Mouse (Mus musculus) B cell, adult 2 months (primary cell): ENCODE measurements around the gene Ptprs.

Experiments
- DNase-seq, 2 experiments: peaks; one replicate each; pipeline ENCODE4 v3.0.0; 2022

Gene Ptprs

GRCm38 (mm10) chr17:56466747-56467146 lies 9.5 kb downstream of the Ptprs start:
- no peak for DNase-seq

GRCm38 (mm10) chr17:56464817-56465216 lies 11.5 kb downstream of the Ptprs start:
- DNase-seq = no peak

DNA sequence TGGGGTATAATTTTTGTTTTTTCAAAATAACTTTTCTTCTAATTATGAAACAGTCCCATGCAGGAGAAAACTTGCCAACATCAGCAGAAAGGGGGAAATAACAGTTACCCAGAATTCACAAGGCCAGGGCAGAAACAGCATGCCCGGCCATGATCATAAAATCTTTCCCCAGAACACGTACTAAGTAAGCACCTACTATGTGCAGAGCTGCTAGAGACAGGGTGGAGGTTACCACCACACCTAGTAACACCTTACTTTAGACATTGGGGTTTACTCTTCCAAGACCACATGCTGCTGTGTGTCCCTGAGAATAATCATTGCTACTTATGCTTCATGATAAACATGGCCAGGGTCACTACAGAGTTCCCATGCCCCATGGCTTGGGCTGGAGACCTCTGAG lies 11.9 kb downstream of the Ptprs start:
- no peak for DNase-seq

- no peak for DNase-seq
Measured at GRCm38 (mm10) chr17:56463500-56463899, 12.8 kb downstream of the Ptprs start.

- no peak for DNase-seq
Measured at GRCm38 (mm10) chr17:56462835-56463455, 13.3 kb downstream of the Ptprs start.

DNA sequence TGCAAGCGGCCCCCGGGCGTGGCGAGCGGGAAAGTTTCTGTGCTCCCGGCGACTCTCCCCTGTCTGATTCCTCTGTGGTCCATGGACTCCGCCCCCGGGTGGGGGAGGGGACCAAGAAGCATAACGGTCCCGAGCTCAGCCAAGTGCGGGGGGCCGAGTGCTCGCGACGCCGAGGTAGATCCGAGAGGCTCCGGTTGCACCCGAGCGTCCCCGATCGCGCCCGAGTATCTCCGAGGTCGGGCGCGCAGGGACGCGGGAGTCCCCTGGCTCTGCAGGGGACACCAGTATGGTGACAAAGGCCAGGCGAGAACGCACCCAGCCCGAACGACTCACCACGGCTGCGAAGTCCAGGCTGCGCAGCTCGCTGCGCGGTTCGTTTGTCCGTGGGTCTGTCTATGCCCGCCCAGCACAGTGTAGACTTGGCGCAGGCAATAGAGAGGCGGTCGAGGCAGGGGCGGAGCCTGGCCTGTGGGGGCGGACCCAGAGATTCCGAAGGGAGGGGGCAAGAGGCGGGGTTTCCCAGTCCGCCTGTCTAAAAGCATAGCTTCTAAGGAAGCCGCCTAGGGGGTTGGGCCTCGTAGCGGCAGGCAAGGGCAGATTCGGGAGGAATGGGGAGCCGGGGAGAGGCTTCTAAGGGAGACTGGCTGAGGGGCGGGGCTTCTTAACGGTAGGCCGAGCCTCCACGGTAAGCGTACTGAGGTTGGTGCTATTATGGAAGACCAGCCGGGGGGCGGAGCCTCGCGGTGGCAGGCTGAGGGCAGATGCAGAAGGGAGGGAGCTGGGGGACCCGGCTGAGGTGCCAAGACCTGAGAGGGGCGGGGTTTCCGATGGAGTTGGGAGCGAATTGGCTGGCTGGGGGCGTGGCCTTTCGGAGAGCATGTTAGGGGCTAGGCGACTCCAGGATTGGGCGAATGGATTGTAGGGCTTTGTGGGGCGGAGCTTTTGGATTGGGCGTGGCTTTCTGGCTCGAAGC lies 14.2 kb downstream of the Ptprs start:
- DNase-seq = peak; percentile 94 to 95

GRCm38 (mm10) chr17:56460876-56461275 lies 15.4 kb downstream of the Ptprs start:
- no peak for DNase-seq

DNA sequence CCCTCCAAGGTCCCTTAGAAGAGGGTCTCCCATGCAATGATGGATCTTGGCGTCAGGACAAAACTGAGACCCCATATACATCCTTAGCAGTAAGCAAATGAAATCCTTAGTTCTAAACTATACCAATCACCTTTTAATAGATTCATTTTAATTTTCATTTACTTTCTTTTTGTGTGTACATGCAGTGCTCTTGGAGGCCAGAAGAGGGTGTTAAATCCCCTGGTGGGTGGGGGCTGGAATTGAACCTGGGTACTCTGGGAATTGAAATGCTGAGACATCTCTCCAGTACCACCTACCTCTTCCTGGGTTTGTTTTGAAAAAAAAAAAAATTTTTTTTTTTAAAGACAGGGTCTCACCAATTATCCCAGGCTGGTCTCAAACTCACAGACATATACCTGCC lies 18.8 kb downstream of the Ptprs start:
- DNase-seq = peak; percentile 34 to 40

- no peak for DNase-seq
Measured at GRCm38 (mm10) chr17:56456353-56456752, 19.9 kb downstream of the Ptprs start.

DNA sequence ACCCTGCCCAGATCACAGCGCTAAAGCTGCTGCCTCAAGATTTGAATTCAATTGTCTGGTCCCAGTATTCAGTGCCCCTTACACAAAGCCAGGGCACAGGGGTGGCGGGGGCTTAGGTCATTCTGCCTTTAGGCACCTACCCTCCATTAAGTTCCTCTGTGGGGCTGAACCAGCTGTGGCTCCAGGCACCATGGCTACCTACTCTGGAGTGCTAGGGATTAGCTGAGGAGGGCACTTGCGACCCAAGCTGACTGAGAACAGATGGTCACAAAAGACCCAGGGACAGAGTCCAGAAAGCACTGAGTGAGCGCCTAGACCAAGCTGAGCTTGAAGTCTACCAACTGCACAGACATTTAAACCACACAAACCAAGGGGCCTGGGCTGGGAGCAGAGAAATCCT lies 22.6 kb downstream of the Ptprs start:
- DNase-seq = no peak

GRCm38 (mm10) chr17:56453251-56453650 lies 23.0 kb downstream of the Ptprs start:
- no peak for DNase-seq

DNA sequence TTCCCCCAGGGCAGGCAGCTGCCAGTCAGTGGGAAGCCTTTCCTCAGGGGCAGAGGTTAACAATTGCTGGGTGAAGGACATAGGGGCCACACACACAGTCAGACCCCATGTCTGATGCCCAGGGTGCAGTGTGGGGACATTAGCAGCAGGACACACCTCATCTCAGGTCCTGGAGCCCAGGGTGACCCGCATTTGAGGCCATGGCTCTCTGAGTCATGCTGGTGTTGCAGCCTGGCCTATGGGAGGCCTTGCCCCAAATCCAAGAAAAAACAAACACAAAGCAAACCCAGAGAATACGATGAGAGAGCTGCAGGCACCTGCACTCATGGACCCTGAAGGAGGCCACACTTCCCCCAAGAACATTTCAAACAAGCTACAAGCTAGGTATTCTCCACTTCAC lies 28.6 kb downstream of the Ptprs start:
- no peak for DNase-seq

DNA sequence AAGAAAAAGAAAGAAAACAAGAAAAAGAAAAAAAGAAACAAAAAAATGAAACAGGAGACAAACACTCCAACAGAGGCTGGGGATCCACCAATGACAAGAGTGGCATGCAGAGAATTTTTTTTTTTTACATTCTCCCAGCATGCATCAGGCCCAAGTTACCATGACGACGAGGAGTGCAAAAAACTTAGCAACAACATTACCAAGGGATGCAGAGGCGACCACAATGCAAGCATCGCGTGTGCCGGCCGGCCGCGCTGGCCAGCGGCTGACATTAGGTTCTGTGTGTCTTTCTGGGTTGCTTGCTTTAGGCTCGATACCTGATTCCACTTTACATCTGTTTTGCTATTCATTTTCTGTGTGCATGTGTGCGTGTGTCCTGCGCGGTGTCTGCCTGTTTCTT lies 30.9 kb downstream of the Ptprs start:
- DNase-seq = peak; percentile 77 to 78

DNA sequence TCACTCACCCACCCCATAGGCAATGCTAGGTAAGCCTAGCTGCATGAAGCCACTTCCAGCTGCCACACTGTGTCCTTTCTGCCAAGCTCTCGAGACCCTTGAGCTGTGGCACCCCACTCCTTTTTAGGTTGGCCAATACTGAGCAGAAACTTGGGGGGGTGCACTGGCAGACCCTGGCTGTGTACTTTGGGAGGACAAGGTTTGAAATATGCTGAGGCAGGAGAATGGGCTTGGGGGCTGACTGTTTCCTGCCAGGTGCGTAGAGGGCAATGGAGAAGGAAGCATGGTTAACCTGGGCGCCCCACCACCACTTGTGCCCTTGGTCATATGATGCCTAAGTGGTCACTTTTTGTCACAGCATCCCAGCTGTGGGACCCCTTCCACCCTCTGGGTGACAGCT lies 31.5 kb downstream of the Ptprs start:
- peak; percentile 28 for DNase-seq

DNA sequence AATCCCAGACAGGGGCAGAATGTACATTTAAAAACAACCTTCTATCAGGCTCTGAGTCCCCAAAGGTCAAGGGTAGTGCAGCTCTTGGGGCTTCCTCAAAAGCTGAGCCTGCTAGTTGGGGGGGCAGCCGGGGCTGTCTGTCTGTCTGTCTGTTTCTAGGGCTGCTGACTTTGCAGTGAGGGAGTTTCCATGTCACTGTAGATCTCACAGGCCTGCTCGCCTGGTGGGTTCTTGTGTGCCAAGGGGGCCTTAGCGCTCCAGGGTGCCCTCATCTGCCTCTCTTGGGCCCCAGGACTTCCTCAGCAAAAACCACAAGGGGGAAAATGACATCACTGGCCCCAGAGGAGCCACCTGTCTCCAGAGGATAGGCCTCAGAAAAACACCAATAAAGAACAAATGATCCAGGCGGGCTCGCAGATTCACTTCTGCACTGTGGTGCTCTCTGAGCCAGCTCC lies 32.9 kb downstream of the Ptprs start:
- DNase-seq = peak; percentile 87 to 90

DNA sequence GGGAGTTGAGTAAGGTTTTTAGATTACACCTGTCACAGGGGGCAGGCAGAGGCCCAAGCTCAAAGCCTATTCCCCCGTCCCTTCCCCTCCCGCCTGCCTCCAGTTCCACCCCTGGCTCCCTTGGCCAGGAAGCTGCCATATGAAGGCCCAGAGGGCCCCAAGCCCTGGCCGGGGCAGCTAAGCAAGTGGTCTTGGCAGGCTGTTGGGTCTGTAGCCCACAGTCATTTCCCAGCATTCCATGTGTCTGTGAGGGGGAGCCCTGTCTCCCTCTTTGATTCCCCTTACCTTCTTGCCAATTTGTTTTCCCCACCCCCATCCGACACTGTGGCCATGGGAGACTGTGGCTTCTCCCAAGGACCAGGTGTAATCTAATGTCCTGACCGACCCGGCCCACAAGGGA lies 34.0 kb downstream of the Ptprs start:
- DNase-seq = no peak

- no peak for DNase-seq
Measured at GRCm38 (mm10) chr17:56439731-56440460, 36.4 kb downstream of the Ptprs start.

- no peak for DNase-seq
Measured at GRCm38 (mm10) chr17:56431582-56431981, 44.7 kb downstream of the Ptprs start.

GRCm38 (mm10) chr17:56427857-56428256 lies 48.4 kb downstream of the Ptprs start:
- no peak for DNase-seq

DNA sequence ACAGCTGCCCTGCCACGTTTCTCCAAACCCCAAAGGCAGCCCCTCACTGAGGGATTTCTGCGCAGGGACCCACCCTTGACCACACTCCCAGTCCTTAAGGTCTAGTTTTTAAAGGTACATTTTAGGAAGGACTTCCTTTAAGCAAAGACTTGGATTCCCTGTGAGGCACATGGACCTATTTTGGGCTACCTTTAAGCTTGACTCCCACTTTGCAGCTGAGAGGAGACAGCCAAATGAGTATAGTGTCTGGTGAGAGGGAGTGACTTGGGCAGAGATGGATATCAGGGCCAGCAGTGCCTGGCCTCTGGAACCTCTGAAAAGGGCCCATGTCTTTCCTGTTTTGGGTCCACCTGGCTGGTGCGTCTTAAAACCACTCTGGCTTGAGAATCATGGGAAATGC lies 50.3 kb downstream of the Ptprs start:
- no peak for DNase-seq

GRCm38 (mm10) chr17:56425584-56425914 lies 50.7 kb downstream of the Ptprs start:
- peak; percentile 89 to 92 for DNase-seq

- peak; percentile 54 to 56 for DNase-seq
Measured at GRCm38 (mm10) chr17:56424726-56425583, 51.3 kb downstream of the Ptprs start.

GRCm38 (mm10) chr17:56420022-56420421 lies 56.3 kb downstream of the Ptprs start:
- DNase-seq = no peak
